Mouse (Mus musculus) hindbrain, postnatal 0 days (tissue): ENCODE measurements around the gene Zfp800. TPM values are rescaled to one million over a fixed set of nuclear protein-coding genes. Genes with fewer than 3 reads are reported as not detected.

Source experiments
- ATAC-seq: fragments of 200-750 bp; cut with Nextera tagmentation; 2 replicates; pipeline ENCODE4 v1.8.0; 2017; ENCODE audit warnings: mild to moderate bottlenecking, moderate TSS enrichment, moderate library complexity
- DNase-seq: peaks from one replicate; pipeline ENCODE4 v3.0.0-alpha.2; 2015; ENCODE audit warnings: low spot score
- H3K27ac ChIP-seq: fragments of 300-500 bp; sonication (generic); 2 replicates; pipeline ENCODE4 v1.5.1; 2014; ENCODE audit warnings: mild to moderate bottlenecking
- H3K27me3 ChIP-seq: fragments of 300-500 bp; sonication (generic); 2 replicates; pipeline ENCODE4 v1.6.1; 2014; ENCODE audit warnings: low read length, mixed read lengths; ENCODE audit not compliant: insufficient read depth
- H3K36me3 ChIP-seq: fragments of 300-500 bp; sonication (generic); 2 replicates; pipeline ENCODE4 v1.6.1; 2014; ENCODE audit warnings: low read length, mixed read lengths; ENCODE audit not compliant: insufficient read depth
- H3K4me1 ChIP-seq: fragments of 300-500 bp; sonication (generic); 2 replicates; pipeline ENCODE4 v1.6.1; 2014; ENCODE audit warnings: antibody characterized with exemption, low read length, mixed read lengths; ENCODE audit not compliant: insufficient read depth
- H3K4me2 ChIP-seq: fragments of 300-500 bp; sonication (generic); 2 replicates; pipeline ENCODE4 v1.6.1; 2014; ENCODE audit warnings: low read depth, mild to moderate bottlenecking, low read length, moderate library complexity, mixed read lengths
- H3K4me3 ChIP-seq: fragments of 300-500 bp; sonication (generic); 2 replicates; pipeline ENCODE4 v1.5.1; 2014; ENCODE audit warnings: low read length
- H3K9ac ChIP-seq: fragments of 300-500 bp; sonication (generic); replicated peaks from 2 replicates; pipeline ENCODE4 v1.6.1; 2014; ENCODE audit warnings: mild to moderate bottlenecking, low read length, moderate library complexity, mixed read lengths
- H3K9me3 ChIP-seq: fragments of 300-500 bp; sonication (generic); 2 replicates; pipeline ENCODE4 v1.6.1; 2016; ENCODE audit warnings: low read length, mixed read lengths
- CTCF ChIP-seq: IDR thresholded peaks from 2 replicates; pipeline ENCODE4 v1.5.1; 2016; ENCODE audit warnings: antibody characterized with exemption, control low read depth, low read depth
- WGBS: fragments of 180-500 bp; shearing (Covaris S2); extraction: QIAGEN DNeasy Blood & Tissue Kit; methylation state at CpG from one replicate; pipeline ENCODE4 v1.1.7; 2014; 5-methylcytosine and 5-hydroxymethylcytosine counted together
- polyA plus RNA-seq: library from polyadenylated mRNA; unstranded; fragments of >200 nt; fragmentation: Nextera tagmentation; extraction: Ambion mirVana; gene quantifications from 2 replicates; pipeline ENCODE4 v1.2.1, GENCODE M21; 2015
- total RNA-seq: library from RNA; depleted of rRNA; stranded (reverse); fragments of >200 nt; gene quantifications from 2 replicates; pipeline ENCODE4 v1.2.3, GENCODE M21; 2014

The Zfp800 gene
- total and polyA plus RNA-seq, 2 experiments from 2014 or later = 14.5 to 21.8 TPM

DNA sequence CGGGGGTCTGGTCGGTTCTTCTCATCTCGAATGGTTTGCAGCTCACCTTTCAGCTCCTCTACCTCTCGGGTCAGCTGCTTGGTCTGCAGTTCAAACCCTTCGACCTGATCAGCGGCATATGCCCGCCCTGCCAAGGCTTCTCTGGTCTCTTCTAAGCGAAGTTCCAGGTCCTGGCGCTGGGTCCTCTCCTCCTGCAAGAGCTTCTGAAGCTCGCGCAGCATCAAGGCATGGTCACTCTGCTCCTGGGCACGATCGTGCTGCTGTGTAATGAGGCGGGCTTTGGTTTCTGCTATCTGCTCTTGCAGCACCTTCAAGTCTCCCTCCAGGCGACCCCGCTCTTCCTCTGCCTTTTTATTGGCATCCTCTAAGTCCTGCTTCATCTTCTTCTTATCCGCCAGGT, 22.6 kb upstream of the Zfp800 start:
- DNase-seq (no peak), ATAC-seq (no peak)
- WGBS = 84% methylated on average over 17 of the region's 17 CpGs
- Histone ChIP-seq H3K4me2 (peak overlapping the region; percentile 96), H3K4me3 (peak overlapping the region; percentile 66), H3K9me3 (no peaks in the 10 kb centered on the region), H3K36me3 (peaks cover 18% of the 10 kb centered on the region), H3K27me3 (no peaks in the 10 kb centered on the region), H3K9ac (no peak overlapping the region), H3K4me1 (peaks cover 30% of the 10 kb centered on the region), H3K27ac (no peak overlapping the region)
- no peak for TF ChIP-seq CTCF

- no peak overlapping the region for H3K4me3 ChIP-seq
Observed at GRCm38 (mm10) chr6:28419673-28420072, 21.9 kb upstream of the Zfp800 start.

DNA sequence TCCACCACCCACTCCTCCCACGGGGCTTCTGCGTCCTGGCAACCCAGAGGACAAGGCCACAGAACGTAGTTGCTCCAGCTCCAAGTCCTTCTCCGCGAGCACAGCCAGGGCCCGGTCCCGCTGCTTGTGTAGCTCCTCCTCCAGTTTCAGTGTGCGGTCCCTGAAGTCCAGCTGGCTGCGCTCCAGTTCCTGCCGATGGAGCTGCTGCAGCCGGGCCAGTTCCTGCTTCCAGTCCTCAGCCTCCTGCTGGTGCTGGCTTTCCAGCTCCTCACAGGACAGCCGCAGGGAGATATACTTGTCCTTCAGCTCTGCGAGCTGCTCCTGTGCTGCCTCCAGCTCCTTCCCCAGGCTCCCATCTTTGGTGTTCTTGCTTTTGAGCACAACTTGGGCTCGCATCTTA, 20.6 kb upstream of the Zfp800 start:
- H3K9me3 ChIP-seq = no peaks in the 10 kb centered on the region
- H3K4me2 ChIP-seq = no peak overlapping the region
- H3K36me3 ChIP-seq = peaks cover 21% of the 10 kb centered on the region
- ATAC-seq = no peak
- no peak overlapping the region for H3K9ac ChIP-seq
- peaks cover 20% of the 10 kb centered on the region for H3K4me1 ChIP-seq
- H3K27me3 ChIP-seq = no peaks in the 10 kb centered on the region
- TF ChIP-seq CTCF = 0 out of 2 replicates have a peak, but pooled peaks have one; percentile 6
- no peak overlapping the region; the same call in 1 of the 2 replicates for H3K27ac ChIP-seq
- WGBS = 53% methylated on average over 14 of the region's 14 CpGs
- no peak overlapping the region for H3K4me3 ChIP-seq
- DNase-seq = peak; percentile 79

More at GRCm38 (mm10) chr6:28419673-28420072, 21.9 kb upstream of the Zfp800 start:
- Histone ChIP-seq H3K27ac (no peak overlapping the region), H3K9ac (no peak overlapping the region), H3K4me1 (peaks cover 27% of the 10 kb centered on the region), H3K9me3 (no peaks in the 10 kb centered on the region), H3K27me3 (no peaks in the 10 kb centered on the region), H3K4me2 (peak overlapping the region; percentile 96), H3K36me3 (peaks cover 21% of the 10 kb centered on the region)
- DNase-seq (no peak), ATAC-seq (no peak)
- WGBS = 61% methylated on average over 2 of the region's 2 CpGs
- no peak for TF ChIP-seq CTCF

- no peak for DNase-seq
- ATAC-seq = no peak
- Histone ChIP-seq H3K27ac (no peak overlapping the region), H3K4me2 (no peak overlapping the region), H3K9me3 (no peaks in the 10 kb centered on the region), H3K36me3 (peaks cover 21% of the 10 kb centered on the region), H3K4me1 (peaks cover 18% of the 10 kb centered on the region), H3K4me3 (no peak overlapping the region), H3K9ac (no peak overlapping the region), H3K27me3 (no peaks in the 10 kb centered on the region)
- WGBS = 67% methylated on average over 4 of the region's 4 CpGs
- no peak for TF ChIP-seq CTCF
Observed at GRCm38 (mm10) chr6:28416981-28417380, 19.2 kb upstream of the Zfp800 start.

DNA sequence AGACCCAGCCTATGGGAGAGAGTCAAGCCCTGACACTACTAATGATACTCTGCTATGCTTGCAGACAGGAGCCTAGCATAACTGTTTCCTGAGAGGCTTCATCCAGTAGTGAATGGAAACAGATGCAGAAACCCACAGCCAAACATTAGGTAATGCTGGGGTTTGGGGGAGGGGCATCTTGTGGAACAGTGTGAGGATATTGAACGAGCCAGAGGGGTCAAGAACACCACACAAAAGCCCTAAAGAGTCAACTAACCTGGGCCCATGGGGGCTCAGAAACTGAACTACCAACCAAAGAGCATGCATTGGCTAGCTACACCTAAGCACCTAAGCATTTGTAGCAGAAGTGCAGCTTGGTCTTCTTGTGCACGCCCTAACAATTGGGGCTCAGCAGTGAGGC, 13.4 kb upstream of the Zfp800 start:
- H3K9me3 ChIP-seq = no peaks in the 10 kb centered on the region
- no peak overlapping the region for H3K4me3 ChIP-seq
- no peaks in the 10 kb centered on the region for H3K27me3 ChIP-seq
- no peak for ATAC-seq
- no peak overlapping the region for H3K9ac ChIP-seq
- H3K4me1 ChIP-seq = no peaks in the 10 kb centered on the region
- TF ChIP-seq CTCF = no peak
- 78% methylated on average over 2 of the region's 2 CpGs for WGBS
- H3K27ac ChIP-seq = no peak overlapping the region
- H3K36me3 ChIP-seq = 0 out of 2 replicates have a peak, but pooled peaks cover 12% of the 10 kb centered on the region
- no peak for DNase-seq
- no peak overlapping the region for H3K4me2 ChIP-seq

DNA sequence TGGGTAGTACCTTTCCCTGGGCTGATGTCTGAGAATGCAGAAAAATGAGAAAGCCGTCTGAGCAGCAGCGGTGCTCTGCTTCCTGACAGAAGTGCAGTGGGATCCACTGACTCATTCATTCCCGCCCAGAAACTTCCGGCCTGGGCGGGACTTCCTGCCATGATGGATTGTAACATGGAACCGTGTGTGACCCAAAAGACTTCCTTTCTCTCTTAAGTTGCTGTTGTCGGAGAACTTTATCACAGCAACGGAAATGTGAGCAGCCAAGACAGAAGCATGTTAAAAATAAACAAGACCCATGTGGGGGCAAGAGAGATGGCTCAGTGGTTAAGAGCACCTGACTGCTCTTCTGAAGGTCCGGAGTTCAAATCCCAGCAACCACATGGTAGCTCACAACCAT, 12.2 kb upstream of the Zfp800 start:
- H3K27me3 ChIP-seq = no peaks in the 10 kb centered on the region
- no peaks in the 10 kb centered on the region for H3K4me1 ChIP-seq
- no peak for TF ChIP-seq CTCF
- no peak overlapping the region for H3K9ac ChIP-seq
- ATAC-seq = no peak
- 0 out of 2 replicates have a peak, but pooled peaks cover under 1% of the 10 kb centered on the region for H3K36me3 ChIP-seq
- no peak overlapping the region for H3K4me2 ChIP-seq
- H3K4me3 ChIP-seq = no peak overlapping the region
- no peak overlapping the region for H3K27ac ChIP-seq
- WGBS = 89% methylated on average over 9 of the region's 9 CpGs
- no peak for DNase-seq
- H3K9me3 ChIP-seq = no peaks in the 10 kb centered on the region

- Histone ChIP-seq H3K4me1 (no peaks in the 10 kb centered on the region; the same call in 1 of the 2 replicates), H3K9me3 (no peaks in the 10 kb centered on the region), H3K27me3 (no peaks in the 10 kb centered on the region), H3K9ac (no peak overlapping the region), H3K4me3 (no peak overlapping the region), H3K4me2 (no peak overlapping the region), H3K36me3 (no peaks in the 10 kb centered on the region), H3K27ac (no peak overlapping the region)
- DNase-seq (no peak), ATAC-seq (no peak)
- 86% methylated on average over 4 of the region's 4 CpGs for WGBS
- TF ChIP-seq CTCF = no peak; the same call in 1 of the 2 replicates
Observed at GRCm38 (mm10) chr6:28399791-28400190, 2.0 kb upstream of the Zfp800 start.
